Mouse (Mus musculus): Measurements from ENCODE around the gene 4921504E06Rik. TPM values are rescaled to one million over a fixed set of nuclear protein-coding genes. Genes with fewer than 3 reads are reported as not detected.

Gene 4921504E06Rik
- total RNA-seq (2022), result not detected

DNA sequence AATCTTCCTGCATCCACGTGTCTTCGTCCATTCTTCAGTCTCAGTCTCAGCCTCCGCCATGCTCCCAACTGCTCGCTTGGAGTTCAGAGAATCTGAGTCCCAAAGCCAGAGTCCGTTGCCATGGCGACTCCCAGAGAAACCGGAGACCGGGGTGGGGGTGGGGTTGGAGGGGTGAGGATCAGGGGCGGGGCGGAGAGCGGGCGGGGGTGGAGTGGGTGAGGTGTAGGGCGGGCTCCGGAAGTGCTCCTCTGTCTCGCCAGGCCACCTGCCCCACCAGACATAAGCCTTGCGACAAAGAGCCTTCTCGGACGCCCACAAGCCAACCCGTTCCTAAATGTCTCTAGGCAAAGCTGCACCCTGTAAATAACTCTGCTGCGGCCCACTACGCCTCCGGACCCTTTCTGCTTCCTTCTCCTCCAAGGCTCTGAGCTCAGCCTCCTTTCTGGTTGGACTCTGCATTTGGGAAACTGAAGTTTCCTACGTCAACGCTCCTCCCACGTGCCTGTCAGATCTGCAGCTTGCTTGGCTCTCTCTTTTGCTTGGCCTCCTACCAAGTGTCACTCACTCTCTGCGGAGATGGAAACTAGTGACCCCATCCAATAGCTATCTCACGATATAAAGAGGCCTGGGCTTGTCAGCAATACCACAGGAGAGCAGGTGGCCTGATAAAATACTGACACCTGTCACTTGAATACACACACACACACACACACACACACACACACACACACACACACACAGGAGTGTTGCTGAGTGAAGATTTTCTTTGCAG lies at the start of gene 4921504E06Rik:
TSS of gene 4921504E06Rik (minus strand) at position 94 of the 772 bp plus-strand sequence.
- DNase-seq, result peak; percentile 31

DNA sequence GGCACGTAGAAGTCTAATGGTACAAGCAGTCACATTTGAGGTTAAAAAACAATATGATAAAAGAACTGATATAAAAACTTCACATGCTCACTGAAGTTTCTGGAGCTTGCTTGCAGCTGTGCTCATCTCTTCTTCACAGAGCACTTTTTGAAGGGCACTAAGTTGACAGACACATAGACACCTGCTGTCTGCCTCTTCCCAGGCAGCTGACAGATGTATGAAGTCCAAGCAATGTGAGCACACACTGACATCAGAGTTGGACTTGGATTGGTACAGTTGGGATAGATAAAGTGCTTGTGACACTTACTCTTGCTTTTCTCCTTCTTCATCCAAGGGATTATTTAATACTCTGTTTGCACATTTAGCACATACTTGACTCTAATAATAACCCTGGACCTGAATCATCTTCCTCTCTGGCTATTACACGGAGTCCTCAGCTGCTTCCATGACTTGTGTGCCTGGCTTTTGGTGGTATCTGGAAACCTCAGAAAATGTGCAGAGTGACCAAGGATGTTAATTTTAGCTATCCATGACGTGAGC lies 47.7 kb upstream of the 4921504E06Rik start:
- no peak for DNase-seq

DNA sequence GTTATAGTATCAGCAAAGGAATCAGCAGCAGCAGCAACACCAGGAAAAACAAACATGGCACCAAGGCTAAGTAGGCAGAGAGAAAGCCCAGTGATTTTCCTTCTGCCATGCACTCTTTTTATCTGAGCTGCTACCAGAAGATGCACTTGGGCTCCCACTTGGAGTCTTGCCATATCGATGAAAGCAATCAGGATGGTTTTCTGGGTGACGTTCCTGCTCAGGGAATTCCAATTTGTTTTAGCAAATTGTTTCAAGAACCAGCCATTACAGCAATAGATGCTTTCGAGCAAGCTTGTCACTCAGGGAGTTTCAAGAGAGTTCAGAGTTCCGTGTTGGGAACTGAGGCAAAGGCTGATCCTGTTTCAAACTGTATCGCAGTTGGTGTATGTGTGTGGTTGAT lies 47.1 kb upstream of the 4921504E06Rik start:
- DNase-seq, result no peak

DNA sequence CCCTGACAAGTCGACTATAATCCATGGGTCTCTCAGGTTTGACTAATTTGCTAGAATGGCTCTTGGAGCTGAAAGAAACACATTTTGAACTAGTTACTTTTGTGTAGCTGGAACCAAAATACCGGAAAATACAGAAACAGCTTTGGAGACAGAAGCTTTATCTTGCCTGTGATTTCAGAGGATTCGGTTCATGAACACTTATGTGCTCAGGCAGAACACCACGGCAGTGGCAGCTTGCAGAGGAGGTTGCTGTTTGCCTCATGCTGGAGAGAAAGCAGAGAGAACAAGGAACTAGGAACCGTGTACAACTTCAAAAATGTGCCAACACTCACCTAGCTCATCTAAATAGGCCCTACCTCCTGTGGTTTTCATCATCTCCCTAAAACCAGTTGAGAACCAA lies 46.1 kb upstream of the 4921504E06Rik start:
- DNase-seq, result no peak

DNA sequence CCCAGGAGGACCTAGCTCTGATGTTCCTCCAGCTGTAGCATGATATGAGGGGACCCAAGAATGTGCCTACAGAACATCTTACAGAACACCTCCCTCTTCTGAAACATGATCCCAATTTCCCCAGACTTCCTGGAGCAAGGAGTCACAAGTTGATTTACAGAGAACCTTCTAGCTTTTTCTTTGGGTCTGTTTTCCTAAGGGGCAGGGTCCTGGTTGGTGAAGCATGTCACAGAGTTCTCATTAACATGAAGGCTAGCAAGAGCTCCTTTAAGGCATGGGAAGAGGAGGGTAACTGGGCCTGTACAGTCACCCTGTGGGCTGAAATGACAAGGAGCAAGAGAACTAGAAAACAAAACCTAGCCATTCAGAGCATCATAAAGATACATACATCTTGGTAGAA lies 43.3 kb upstream of the 4921504E06Rik start:
- DNase-seq, result no peak

DNA sequence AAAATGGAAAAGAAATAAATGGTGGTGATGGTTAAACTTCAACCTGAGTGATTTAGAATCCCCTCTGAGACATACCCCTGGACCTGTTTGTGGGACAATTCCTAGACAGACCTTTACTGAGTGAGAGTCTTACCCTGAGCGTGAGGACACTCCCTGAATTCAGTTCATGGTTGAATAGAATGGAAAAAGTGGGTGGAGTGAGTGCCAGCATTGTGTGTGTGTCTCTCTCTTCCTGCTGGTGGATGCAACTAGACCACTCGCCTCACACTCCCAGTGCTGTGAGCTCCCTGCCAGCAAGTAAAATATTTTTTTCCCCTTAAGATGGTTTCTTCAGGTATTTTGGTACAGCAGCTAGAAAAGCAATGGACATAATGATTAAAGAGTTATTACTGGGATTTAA lies 42.7 kb upstream of the 4921504E06Rik start:
- DNase-seq, result no peak

DNA sequence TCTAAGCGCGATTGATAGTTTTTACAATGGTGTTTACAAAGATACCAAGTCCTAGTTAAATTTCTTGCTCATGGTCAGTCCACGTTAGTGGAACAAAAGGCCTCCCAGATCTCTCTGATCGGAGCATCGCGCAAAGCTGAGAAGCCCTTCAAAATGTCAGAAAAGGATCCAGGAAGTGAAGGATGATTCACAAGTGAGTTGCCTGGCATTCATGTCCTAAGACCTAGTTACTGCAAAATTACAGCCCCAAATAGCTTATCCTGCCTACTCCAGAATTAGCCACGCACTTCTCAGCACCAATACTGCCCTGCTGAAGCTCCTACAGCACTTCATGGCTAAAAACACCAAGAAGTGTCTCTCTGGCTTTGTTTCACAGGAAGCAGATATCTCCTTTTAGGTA lies 41.1 kb upstream of the 4921504E06Rik start:
- DNase-seq, result no peak

DNA sequence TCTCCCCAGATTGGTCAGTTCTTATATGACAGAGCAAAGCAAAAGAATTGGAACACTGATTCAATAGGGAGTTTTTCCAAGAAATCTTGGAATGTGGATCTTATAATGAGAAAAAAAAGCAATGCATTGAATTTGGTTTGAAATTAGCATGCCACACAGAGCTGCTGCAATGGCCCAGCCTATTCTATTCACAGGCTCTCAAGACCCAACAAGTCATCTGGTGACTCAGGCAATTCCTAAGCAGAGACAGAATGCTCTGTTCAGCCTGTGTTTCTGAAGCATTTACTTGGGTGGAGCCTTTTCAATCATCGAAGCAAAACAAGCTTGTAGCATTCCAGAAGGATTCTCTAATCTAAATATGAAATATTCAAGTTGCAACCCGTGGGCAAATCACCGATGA lies 26.1 kb upstream of the 4921504E06Rik start:
- DNase-seq, result no peak

DNA sequence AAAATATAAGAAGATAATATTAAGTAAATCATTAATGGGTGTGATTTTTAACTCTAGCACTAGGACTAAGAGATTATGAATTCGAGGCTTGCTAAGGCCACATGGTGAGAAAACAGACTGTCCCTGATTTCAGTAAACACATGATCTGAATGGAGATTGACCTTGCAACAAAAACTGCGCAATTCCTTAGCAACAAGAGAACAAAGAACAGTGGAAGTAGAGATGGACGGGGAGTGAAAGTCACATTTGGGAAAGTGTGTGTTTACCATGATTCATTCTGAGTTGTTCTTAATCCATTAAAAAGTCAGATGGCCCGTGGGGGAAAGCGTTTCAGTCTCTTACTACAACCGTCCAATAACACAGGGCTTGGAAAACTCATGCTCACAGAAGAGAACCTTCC lies 25.5 kb upstream of the 4921504E06Rik start:
- no peak for DNase-seq

DNA sequence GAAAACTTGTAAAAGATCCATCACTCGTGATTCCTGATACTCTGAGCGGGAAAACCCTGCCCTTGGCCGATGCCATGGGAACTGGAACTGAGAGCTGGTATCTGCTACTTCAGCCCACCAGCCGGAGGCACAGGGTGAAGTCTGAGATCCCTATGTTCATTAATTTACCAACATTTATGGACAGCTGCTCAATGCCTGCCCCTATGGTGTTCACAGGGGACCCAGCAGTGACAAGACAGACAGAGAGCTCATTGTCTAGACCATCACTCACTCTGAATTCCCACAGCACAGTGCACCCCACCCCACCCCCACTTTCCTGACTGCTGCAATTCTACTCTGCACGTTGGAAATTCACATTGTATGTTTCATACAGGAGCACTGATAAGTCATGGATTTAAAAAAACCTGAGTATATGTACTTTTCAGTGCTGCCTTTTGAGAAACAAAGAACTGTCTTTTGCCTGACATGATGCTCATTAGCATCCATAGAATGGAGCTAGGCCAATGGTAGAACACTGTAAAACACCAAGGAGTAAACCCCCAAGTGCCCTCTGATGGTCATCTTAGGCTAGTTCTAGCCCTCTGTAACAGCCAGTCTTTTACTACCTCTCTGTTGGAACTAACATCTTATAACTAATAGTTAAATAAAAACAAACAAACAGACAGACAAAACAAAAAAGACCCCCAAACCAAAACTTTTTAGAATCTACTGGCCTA lies 8.6 kb upstream of the 4921504E06Rik start:
- DNase-seq, result no peak

DNA sequence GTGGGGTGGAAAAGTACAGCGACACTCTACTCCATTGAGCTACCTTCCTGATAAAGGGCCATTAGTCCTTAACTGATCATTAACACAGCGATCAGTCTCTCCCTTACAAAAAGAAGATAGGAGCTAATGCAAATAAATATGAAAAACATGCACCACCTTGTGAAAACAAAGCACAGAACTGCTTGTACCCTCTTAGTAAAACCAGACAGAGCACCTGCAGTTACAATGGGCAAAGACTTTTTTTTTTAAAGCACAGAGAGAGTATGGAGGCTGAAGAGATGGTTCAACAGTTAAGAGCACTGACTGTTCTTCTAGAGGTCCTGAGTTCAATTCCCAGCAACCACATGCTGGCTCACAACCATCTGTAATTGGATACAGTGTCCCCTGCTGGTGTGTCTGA lies 6.9 kb upstream of the 4921504E06Rik start:
- DNase-seq, result no peak

DNA sequence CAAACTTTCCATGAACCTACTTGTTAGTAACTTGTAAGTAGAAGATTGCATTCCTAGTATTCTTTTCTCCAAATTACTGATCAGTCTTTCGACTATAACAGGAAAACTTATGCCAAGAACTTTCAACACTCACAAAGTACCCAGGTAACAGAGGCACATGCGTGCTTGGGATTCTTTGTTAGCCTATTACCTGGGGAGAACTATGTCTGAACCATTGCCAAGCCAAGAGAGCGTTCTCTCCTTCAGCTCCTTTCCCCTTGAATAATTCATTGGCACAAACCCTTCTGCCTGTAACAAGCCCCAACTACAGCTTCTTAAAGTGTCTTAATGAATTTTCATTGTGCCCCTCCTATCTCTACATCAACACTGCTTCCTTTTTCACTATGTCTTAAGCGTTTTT lies 6.4 kb upstream of the 4921504E06Rik start:
- DNase-seq, result no peak

DNA sequence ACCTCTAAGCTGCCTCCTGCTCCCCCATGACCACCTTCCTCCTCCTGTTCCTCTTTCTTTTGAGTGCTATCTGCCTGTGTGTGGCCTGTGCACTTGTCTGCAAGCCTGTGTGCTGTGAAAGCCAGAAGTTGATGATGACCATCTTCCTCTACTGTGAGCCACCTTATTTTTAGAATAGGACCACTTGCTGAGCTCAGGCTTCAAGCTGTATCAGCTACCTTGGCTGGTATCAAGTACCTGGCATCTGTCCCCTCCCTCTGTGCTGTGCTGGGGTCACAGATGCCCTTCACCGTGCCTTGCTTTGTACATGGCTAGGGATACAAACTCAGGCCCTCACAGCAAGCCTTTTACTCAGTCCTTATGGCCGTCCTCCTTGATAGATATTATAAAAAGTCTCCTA lies 2.3 kb downstream of the 4921504E06Rik start:
- DNase-seq, result no peak

DNA sequence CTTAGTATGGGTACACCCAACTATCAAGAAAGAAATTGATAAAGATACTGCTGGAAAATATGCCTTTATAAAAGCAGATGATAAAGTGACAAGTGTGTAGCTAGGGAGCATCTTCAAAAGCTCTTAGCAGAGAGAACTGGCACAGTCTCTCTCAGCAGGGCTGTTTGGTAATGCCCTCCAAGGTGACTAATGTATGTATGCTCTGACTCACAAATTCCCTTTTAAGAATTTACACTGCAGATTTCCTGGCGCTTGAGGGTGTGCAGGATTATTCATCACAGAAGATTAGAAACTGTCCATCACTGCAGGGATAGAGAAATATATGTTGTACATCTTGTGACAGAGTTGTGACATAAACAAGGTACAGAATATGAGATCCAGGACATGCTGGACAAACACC lies 12.8 kb downstream of the 4921504E06Rik start:
- no peak for DNase-seq

DNA sequence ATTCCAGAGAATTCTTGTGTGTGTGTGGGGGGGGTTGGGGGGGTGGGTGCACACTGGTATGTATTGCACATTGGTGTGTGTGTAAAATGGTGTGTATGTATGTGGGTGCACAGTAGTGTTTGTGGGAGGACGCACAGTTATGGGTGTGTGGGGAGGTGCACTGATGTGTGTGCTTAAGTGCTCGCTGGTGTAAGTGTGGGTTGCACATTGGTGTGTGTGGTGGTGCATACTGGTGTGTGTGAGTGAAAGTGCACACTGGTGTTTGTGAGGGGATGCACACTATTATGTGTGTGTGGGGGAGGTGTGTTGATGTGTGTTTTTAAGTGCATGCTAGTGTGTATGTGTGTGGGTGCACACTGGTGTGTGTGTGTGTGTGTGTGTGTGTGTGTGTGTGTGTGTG lies 24.3 kb downstream of the 4921504E06Rik start:
- no peak for DNase-seq

DNA sequence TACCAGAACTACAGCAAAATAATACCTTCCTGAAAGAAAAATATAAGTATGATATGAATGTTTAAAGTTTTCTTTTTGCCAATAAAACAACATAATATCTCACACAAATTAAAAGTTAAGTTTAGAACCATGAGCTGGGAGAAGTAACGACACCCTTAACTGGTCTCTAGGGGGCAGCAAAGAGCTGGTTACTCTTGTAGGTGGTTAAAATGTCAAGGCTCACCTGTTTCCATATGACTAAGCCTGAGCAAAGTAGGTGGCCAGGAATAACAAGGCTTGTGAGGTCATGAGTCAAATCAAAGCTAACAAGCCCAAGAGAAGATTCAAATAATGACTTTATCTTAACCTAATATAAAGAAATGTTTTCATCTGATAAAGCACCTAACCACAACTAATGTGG lies 24.9 kb downstream of the 4921504E06Rik start:
- DNase-seq, result peak; percentile 13

DNA sequence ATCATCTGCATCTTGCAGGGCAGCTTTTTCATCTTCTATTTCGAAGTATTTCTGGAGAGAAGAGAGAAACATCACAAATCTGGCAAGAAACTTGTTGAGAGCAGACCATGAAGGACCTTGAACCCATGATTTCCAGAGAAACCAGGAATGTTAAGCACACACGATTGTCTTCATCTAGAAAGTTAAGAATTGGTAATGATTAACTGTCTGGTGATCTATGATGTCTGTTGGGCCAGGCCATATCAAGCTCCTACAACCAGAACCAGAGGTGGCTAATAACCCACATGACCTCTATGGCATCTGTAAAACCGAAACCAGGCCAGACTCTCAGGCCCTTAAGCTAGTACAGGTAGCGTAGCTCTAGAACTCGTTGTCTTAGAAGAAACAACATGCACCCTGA lies 29.6 kb downstream of the 4921504E06Rik start:
- DNase-seq, result no peak

DNA sequence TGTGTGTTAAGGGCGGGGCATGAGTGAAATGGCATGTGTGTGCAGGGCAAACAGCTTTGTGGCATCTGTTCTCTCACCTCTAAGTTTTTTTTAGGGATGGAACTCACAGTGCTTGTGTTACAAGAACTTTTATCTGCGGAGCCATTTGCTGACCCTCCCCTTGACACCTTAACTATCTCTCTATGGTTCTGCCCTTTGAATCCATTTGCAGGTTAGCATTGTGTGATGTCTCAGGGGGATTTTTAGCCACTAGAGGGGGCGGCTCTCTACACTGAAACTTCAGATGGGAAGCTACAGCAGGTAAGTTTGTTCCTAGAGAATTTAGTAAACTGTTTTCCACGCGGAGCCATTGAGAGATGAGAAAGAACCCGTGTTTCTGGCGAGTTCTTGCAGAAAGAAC lies 32.1 kb downstream of the 4921504E06Rik start:
- DNase-seq, result no peak

DNA sequence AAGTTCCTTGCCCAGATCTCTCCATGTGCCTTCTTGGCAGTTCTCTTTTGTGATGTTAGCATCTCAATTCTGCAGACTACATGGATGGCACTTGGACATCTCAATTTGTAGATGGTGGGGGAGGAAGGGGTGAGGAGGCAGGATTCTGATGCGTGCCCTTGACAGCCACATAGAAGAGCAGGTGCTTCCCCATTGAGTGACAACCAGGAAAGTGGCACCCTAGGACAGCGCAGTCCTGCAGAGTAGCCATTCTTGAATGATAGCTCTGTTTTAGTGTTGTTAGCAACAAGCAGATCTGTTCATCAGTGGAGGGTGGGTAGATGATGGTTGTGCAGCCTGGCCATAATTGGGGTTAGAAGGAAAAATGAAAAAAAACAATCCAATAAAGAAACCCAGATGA lies 33.1 kb downstream of the 4921504E06Rik start:
- no peak for DNase-seq

DNA sequence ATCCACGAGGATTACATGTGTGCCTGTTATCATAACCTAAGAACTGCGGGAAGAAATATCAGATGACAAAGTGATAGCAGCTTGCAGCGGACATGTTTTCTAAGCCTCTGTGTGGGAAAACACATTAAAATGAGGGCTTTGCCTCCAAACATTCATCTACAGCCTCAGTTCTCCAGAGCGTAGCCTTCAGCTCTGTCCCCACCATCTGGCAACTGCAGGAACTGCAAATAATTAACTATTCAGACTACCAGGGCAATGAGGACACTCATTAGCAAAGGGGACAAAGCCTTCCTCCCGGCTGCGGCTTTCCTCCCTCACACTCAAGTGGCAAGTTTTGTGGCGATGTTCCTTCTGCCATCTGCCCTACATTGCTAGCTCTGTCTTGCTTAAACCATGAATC lies 33.9 kb downstream of the 4921504E06Rik start:
- peak; percentile 5 for DNase-seq

DNA sequence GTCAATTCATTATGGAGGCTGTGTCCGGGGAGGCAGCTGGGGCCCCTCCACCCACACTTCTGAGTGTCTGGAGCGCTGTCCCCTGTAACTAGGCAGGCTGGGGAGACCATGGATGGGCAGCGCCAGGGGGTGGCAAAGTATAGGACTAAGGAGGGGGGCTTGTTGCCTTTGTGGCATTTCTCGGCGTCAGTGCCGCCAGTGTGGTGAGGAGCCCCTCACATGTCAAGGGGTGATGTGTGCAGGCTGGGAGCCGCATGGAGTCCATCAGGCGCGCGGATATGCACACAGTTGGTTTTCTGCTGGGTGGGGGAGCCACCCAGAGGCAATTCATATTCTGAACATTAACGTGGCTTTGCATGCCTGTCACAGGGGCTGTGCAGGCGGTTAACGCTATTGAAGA lies 35.8 kb downstream of the 4921504E06Rik start:
- DNase-seq, result no peak

DNA sequence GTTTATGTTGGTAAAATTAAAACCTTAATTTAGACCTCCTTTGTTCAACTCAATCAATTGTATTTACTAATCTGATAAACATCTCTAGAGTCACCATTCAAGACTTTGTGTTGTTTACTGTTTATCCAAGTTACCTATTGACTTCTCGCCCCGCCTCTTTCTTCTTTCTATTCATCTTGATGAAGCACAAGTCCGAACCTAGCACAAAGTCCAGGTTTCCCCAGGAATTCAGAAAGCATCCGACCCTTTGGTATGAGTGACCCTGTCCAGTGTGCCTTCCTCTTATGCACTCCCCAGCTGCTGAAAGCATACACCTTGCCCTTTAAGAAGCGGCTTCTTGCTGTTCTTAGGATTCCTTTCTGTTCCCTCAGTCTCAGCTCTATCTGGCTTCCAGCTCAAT lies 41.3 kb downstream of the 4921504E06Rik start:
- DNase-seq, result no peak

DNA sequence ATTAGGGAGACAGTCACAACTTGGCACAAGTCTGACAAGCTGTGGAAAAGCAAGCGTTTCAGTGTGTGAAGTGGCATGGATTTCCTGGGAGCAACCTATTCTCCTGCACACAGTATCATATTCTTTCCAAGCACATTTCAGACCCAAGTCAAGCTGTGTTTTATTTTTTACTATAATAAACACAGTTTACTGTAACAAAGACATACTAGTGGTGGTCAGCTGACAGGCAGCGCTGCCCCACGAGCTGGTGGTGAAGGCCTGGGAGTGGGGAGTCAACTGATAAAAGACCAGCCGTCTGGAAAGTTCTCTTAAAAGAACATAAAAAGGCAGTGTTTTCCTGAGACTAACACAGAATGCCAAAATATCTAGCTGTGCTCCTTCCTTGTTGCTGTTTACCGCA lies 42.7 kb downstream of the 4921504E06Rik start:
- no peak for DNase-seq

DNA sequence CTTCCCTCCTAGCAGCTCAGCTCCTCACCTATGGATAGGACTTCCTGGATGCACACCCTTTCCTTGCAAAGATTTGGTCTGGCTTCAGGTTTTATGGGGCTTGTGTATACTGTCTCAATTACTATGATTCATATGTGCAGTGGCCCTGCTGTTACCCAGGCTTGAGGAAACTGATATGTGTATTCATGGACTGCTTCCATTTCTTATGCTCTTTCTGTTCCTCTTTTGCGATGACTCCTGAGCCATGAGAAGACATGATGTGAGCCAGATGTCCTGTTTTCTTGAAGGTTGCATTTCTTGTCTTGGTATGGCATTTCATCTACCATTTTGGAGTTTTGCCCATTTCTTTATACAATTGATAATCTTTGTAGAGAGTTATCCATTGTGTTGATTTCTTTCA lies 48.0 kb downstream of the 4921504E06Rik start:
- no peak for DNase-seq
